Mouse (Mus musculus): ENCODE results near the gene Dpf1. TPM values are rescaled to one million over a fixed set of nuclear protein-coding genes. Genes with fewer than 3 reads are reported as not detected.

Gene Dpf1
- polyA plus RNA-seq (2012; rRNA removed) = 0.47 and 0.53 TPM in 2 replicates

DNA sequence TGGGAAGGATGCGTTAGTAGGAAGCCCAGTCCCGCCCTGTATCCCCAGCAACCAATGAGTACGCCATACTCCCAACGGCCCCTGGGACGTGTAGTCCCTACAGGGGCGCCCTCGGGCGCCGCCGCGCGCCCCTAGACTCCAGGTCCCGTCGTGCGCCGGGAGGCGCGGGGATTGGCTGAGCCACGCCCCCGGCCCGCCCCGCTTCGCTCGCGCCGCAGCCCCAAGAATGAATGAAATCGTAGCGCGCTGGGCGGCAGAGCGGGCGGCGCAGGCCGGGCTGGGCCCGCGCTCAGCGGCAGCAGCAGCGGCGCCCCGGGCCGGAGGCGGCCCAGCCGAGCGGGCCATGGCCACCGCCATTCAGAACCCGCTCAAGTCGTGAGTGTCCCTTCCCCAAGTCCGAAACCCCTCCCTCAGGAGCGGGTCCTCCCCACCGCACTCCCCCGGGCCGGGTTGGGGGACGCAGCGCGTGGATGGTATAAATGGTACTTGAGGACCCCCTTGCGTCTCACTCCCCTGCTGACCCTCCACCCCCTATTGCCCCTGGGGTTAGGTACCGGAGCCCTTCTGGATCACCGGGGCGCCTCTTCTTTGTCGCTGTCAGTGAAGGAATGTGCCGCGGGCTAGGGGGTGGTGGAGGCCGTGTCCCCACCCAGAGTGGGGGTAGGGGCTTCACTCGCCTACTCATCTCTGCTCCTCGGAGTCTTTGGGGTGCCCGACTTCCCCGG lies at the start of gene Dpf1:
TSS of gene Dpf1 (plus strand) at position 214 of the 725 bp plus-strand sequence.
- TF ChIP-seq CTCF (IDR thresholded peaks at IDR 0.05; ENCODE audit: extremely low read depth, insufficient read length, insufficient replicate concordance, low read depth, low read length) (no peak), POLR2A (IDR thresholded peaks at IDR 0.05; ENCODE audit: low read depth, low read length) (no peak)

DNA sequence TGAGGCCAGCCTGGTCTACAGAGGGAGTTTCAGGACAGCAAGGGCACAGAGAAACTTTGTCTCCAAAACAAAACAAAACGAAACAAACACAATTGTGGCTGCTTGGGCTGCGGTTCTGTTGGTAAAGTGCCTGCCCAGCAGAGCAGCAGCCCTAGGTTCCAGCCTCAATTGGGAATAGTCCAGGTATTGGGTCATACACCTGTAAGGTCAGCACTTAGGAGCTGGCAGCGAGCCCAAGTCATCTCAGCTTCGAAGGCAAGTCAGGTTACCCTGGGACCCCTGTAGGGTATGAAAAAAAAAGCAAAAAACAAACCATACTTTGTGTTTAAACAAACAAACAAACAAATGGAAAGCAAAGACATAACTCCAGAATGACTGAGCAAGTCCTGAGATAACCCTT lies 47.9 kb upstream of the Dpf1 start:
- 30% methylated on average over 4 of the region's 4 CpGs for WGBS
- H3K4me1 ChIP-seq (ENCODE audit: control insufficient read depth, insufficient read depth, insufficient read length, low read length) = peaks cover 59% of the 10 kb centered on the region
- no peaks in the 10 kb centered on the region for H3K27me3 ChIP-seq (ENCODE audit: control insufficient read depth, insufficient read depth, low read length)
- H3K27ac ChIP-seq (ENCODE audit: insufficient read depth, low read depth, low read length) = peak overlapping the region; percentile 34; the same call in 1 of the 2 replicates
- H3K36me3 ChIP-seq (ENCODE audit: control insufficient read depth, insufficient read depth, low read length) = peaks cover 55% of the 10 kb centered on the region
- TF ChIP-seq POLR2A (IDR thresholded peaks at IDR 0.05; ENCODE audit: low read depth, low read length) (no peak), CTCF (IDR thresholded peaks at IDR 0.05; ENCODE audit: extremely low read depth, insufficient read length, insufficient replicate concordance, low read depth, low read length) (no peak)
- no peak overlapping the region for H3K4me3 ChIP-seq (ENCODE audit: low read depth, low read length)

More for the DNA sequence above, at the start of gene Dpf1:
- Histone ChIP-seq H3K36me3 (ENCODE audit: control insufficient read depth, insufficient read depth, low read length) (no peaks in the 10 kb centered on the region), H3K4me3 (ENCODE audit: low read depth, low read length) (peak within 1 kb of the TSS; percentile 39), H3K27me3 (ENCODE audit: control insufficient read depth, insufficient read depth, low read length) (peaks cover 39% of the 10 kb centered on the region), H3K27ac (ENCODE audit: insufficient read depth, low read depth, low read length) (no peak within 1 kb of the TSS), H3K4me1 (ENCODE audit: control insufficient read depth, insufficient read depth, insufficient read length, low read length) (peaks cover 15% of the 10 kb centered on the region)
- 2% methylated on average over 67 of the region's 67 CpGs for WGBS

DNA sequence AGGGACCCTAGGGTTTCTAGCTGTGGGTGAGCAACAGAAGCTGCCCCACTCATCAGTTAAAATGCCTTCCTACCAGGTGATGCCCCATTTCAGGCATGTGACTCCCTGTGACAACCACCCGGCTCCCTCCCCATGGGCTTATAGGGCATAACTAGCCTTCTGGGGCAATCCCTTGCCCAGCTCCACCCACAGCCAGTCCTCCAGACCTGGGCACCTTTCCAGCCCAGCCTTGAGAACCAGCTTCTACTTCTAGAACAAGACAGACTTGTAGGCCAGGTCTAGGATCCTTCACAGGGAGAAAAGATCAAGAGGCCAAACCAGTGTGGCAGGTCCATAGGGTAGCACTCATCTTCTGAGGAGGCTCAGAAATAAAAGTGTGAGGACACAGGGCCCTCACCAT lies 46.4 kb upstream of the Dpf1 start:
- 23% methylated on average over 1 of the region's 1 CpGs for WGBS
- peaks cover 61% of the 10 kb centered on the region for H3K36me3 ChIP-seq (ENCODE audit: control insufficient read depth, insufficient read depth, low read length)
- no peaks in the 10 kb centered on the region for H3K27me3 ChIP-seq (ENCODE audit: control insufficient read depth, insufficient read depth, low read length)
- peak overlapping the region; percentile 48 for H3K27ac ChIP-seq (ENCODE audit: insufficient read depth, low read depth, low read length)
- no peak overlapping the region for H3K4me3 ChIP-seq (ENCODE audit: low read depth, low read length)
- no peak for TF ChIP-seq POLR2A (IDR thresholded peaks at IDR 0.05; ENCODE audit: low read depth, low read length)
- TF ChIP-seq CTCF (IDR thresholded peaks at IDR 0.05; ENCODE audit: extremely low read depth, insufficient read length, insufficient replicate concordance, low read depth, low read length) = no peak
- peaks cover 50% of the 10 kb centered on the region for H3K4me1 ChIP-seq (ENCODE audit: control insufficient read depth, insufficient read depth, insufficient read length, low read length)

DNA sequence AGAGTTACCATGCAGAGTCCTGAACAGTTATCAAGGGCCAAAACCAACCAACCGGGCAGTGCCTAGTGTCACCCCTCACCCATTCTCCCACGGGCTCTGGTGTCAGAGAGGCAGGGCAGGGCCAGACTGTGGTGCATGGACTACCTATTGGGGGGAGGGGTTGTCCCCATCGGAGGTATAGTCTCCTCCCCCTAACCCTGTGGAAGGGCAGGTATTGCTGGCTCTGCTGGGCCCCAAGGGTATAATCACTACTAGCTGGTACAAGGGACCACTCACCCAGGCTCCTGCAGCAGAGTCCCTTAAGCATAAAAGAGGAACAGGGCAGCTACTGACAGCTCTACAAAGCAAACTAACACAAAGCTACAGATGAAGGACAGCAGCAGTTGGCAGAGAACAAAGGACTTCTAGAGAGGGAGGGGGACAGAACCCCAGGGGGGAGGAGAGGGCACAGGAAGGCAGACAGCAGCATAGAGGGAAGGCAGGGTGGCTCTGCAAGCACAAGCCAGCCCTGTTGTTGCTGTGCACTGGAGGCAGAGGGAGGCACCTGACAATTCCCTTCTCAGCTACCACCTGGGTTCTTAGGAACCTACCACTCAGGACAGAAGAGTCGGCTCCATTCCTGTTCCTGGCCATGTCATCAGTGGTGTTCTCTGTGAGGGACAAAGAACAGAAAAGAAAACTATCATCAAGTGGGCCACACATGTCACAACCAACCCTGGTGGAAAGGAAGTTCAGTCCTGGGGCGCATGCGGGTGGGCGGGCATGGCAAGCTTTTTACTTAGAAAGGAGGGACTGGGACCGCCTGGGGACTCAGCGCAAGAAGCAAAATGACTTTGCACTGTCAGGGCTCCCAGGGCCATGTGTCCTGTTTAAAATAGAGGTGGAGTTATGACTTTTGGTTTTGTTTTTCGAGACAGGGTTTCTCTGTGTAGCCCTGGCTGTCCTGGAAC lies 43.7 kb upstream of the Dpf1 start:
- peak overlapping the region; percentile 28; the same call in 1 of the 2 replicates for H3K27ac ChIP-seq (ENCODE audit: insufficient read depth, low read depth, low read length)
- no peak overlapping the region for H3K4me3 ChIP-seq (ENCODE audit: low read depth, low read length)
- TF ChIP-seq CTCF (IDR thresholded peaks at IDR 0.05; ENCODE audit: extremely low read depth, insufficient read length, insufficient replicate concordance, low read depth, low read length) (no peak), POLR2A (IDR thresholded peaks at IDR 0.05; ENCODE audit: low read depth, low read length) (no peak)
- peaks cover 65% of the 10 kb centered on the region for H3K36me3 ChIP-seq (ENCODE audit: control insufficient read depth, insufficient read depth, low read length)
- WGBS = 70% methylated on average over 10 of the region's 10 CpGs
- H3K27me3 ChIP-seq (ENCODE audit: control insufficient read depth, insufficient read depth, low read length) = no peaks in the 10 kb centered on the region
- H3K4me1 ChIP-seq (ENCODE audit: control insufficient read depth, insufficient read depth, insufficient read length, low read length) = peaks cover 47% of the 10 kb centered on the region

DNA sequence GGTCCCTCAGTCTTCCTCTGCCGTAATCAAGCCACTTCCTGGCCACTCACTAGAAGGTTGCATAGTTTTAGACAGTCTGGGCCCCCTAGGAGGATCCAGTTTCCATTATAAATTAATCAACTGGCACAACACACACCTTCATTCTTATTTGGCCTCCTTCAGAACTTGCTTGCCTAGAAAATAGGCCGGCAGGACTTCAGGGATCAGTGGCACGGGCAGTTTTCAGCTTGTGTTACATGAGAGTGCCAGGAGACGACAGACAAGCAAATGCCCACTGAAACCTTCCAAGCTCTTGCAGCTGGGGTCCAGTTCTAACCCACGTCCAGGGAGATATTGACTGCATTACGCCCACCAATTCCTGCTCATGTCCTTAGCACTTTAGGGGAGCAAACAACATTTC lies 41.6 kb upstream of the Dpf1 start:
- Histone ChIP-seq H3K36me3 (ENCODE audit: control insufficient read depth, insufficient read depth, low read length) (peaks cover 53% of the 10 kb centered on the region), H3K27me3 (ENCODE audit: control insufficient read depth, insufficient read depth, low read length) (no peaks in the 10 kb centered on the region), H3K4me1 (ENCODE audit: control insufficient read depth, insufficient read depth, insufficient read length, low read length) (peaks cover 48% of the 10 kb centered on the region), H3K27ac (ENCODE audit: insufficient read depth, low read depth, low read length) (peak overlapping the region; percentile 33; the same call in 1 of the 2 replicates), H3K4me3 (ENCODE audit: low read depth, low read length) (no peak overlapping the region)
- 67% methylated on average over 6 of the region's 6 CpGs for WGBS
- TF ChIP-seq CTCF (IDR thresholded peaks at IDR 0.05; ENCODE audit: extremely low read depth, insufficient read length, insufficient replicate concordance, low read depth, low read length) (no peak), POLR2A (IDR thresholded peaks at IDR 0.05; ENCODE audit: low read depth, low read length) (no peak)

DNA sequence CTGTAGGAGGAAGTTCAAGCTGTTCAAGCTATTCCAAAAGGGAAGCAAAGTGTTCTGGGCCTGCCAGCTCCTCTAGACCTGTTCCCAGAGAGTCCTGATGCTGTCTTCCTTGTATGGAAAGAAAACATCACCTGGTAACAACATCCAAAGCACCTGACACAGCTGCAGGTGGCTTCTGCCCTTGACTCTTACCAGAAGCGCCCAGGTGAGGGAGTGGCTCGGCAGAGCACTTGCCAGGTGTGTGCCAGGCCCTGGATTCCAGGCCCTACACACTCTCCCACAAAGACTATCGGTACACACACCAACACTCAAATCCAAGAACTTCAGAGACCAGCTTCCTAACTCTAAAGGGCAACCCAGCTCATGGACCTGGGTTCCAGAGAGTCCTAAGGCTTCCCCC lies 39.9 kb upstream of the Dpf1 start:
- peak overlapping the region; percentile 72 for H3K27ac ChIP-seq (ENCODE audit: insufficient read depth, low read depth, low read length)
- no peaks in the 10 kb centered on the region for H3K27me3 ChIP-seq (ENCODE audit: control insufficient read depth, insufficient read depth, low read length)
- peaks cover 37% of the 10 kb centered on the region for H3K36me3 ChIP-seq (ENCODE audit: control insufficient read depth, insufficient read depth, low read length)
- TF ChIP-seq POLR2A (IDR thresholded peaks at IDR 0.05; ENCODE audit: low read depth, low read length) (no peak), CTCF (IDR thresholded peaks at IDR 0.05; ENCODE audit: extremely low read depth, insufficient read length, insufficient replicate concordance, low read depth, low read length) (no peak)
- WGBS = 23% methylated on average over 3 of the region's 3 CpGs
- peaks cover 37% of the 10 kb centered on the region for H3K4me1 ChIP-seq (ENCODE audit: control insufficient read depth, insufficient read depth, insufficient read length, low read length)
- H3K4me3 ChIP-seq (ENCODE audit: low read depth, low read length) = no peak overlapping the region

DNA sequence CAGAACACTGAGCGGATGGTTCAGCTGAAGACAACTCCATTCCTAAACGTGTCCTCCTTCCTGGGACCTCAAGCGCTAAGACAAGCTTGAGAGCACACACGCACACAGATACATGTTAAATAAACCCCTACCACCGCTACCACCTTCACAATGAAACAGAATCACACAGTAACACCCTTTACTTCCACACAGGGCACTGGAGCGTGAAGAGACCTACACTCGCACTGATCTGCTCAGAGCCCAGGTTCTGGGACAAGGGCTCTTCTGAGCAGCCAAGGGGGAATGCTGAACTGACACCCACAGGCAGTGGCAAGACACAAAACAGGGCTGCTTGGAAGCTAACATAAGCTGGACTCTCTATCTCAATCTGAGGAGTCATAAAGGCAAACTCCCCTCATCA lies 38.1 kb upstream of the Dpf1 start:
- H3K27ac ChIP-seq (ENCODE audit: insufficient read depth, low read depth, low read length) = peak overlapping the region; percentile 10
- WGBS = 62% methylated on average over 7 of the region's 7 CpGs
- TF ChIP-seq POLR2A (IDR thresholded peaks at IDR 0.05; ENCODE audit: low read depth, low read length) (no peak), CTCF (IDR thresholded peaks at IDR 0.05; ENCODE audit: extremely low read depth, insufficient read length, insufficient replicate concordance, low read depth, low read length) (no peak)
- no peak overlapping the region for H3K4me3 ChIP-seq (ENCODE audit: low read depth, low read length)
- peaks cover 23% of the 10 kb centered on the region for H3K36me3 ChIP-seq (ENCODE audit: control insufficient read depth, insufficient read depth, low read length)
- H3K27me3 ChIP-seq (ENCODE audit: control insufficient read depth, insufficient read depth, low read length) = no peaks in the 10 kb centered on the region
- peaks cover 43% of the 10 kb centered on the region for H3K4me1 ChIP-seq (ENCODE audit: control insufficient read depth, insufficient read depth, insufficient read length, low read length)
